Mouse (Mus musculus) layer of hippocampus, adult 18-20 months (tissue): ENCODE measurements around the gene Eml1. TPM values are rescaled to one million over a fixed set of nuclear protein-coding genes. Genes with fewer than 3 reads are reported as not detected.

Source experiments
- DNase-seq, 2 experiments: peaks; one replicate each; pipeline ENCODE4 v3.0.0; 2022; ENCODE audit warnings: low spot score in 2 of 2
- total RNA-seq, 2 experiments: library from RNA; stranded (reverse); gene quantifications; 2 replicates each; pipeline ENCODE4 v1.2.3; 2021

Eml1 gene
- total RNA-seq, 2 experiments from 2014 or later, result 46.1 to 50.2 TPM

GRCm38 (mm10) chr12:108536461-108536860 is 165.7 kb downstream of the Eml1 start:
- no peak for DNase-seq

- peak in 1 of 2 experiments; percentile 73 for DNase-seq
Observed at GRCm38 (mm10) chr12:108541088-108541487, 170.3 kb downstream of the Eml1 start.

GRCm38 (mm10) chr12:108546508-108547153 is 175.9 kb downstream of the Eml1 start:
- DNase-seq, result no peak

DNA sequence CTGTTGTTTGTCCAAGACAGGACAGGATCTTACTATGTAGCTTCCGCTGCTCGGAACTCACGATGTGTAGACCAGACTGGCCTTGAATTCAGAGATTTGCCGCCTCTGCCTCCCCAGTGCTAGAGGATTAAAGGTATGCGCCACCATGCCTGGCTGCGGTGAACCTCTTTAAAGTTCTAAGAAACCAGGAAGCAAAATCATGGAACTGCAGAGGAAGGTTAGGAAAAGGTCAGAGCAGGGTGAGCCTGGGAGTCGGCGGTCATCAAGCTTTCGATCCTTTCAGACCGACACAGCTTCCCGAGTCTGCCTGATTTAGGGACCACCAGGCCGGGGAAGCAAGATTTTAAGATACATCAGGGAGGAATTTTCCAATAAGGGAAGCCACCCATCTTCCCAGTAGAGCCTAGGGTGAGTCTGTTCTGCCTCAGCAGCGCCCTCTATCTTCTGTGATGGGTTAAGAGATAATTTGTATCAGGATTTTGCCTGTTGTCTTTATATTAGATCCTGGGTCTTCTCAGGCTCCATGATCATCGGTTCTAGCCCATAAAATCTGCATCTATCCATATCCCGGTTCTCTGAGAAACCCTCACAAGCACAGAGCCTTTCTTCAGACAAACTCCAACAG is 176.6 kb downstream of the Eml1 start:
- no peak for DNase-seq

- DNase-seq, result no peak
Observed at GRCm38 (mm10) chr12:108551731-108552130, 181.0 kb downstream of the Eml1 start.

GRCm38 (mm10) chr12:108553079-108553478 is 182.3 kb downstream of the Eml1 start:
- no peak for DNase-seq

DNA sequence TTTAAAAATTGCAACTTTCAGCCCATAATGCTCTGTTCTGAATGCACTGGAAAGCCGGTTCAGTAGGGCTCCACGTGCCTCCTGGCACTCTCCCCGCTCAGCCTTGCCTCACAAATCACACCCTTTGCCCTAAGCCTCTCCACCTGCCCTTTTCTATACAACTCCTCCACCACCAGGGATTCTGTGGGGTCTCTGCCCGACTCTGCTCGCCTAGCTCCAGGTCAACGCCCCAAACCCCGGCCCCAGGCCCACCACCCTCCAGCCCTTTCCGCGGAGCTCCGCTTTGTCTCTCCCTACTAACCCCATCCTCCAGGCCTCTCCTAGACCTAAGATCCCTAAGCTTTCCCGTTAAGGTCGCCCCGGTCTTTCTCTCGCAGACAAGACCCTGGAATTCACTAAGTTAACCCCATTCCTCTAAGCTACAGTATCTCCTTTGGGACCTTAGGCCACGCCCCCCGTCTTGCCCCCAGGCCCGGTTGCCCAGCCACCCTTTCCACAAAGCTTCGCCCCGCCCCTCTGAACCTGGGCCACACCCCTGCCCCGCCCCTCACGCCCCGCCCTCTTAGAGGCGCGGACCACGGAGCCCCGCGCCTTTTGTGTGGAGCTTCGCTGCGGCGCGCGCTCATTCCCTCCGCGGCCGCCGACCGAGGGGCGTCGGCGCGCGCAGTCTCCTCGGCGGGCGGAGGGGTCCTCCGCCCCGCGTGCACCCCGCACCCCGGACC is 183.5 kb downstream of the Eml1 start, which contains the start of gene Evl:
Evl (plus strand) TSS at position 601 of the 722 bp plus-strand sequence.
- DNase-seq, result peak; percentile 58 to 81

DNA sequence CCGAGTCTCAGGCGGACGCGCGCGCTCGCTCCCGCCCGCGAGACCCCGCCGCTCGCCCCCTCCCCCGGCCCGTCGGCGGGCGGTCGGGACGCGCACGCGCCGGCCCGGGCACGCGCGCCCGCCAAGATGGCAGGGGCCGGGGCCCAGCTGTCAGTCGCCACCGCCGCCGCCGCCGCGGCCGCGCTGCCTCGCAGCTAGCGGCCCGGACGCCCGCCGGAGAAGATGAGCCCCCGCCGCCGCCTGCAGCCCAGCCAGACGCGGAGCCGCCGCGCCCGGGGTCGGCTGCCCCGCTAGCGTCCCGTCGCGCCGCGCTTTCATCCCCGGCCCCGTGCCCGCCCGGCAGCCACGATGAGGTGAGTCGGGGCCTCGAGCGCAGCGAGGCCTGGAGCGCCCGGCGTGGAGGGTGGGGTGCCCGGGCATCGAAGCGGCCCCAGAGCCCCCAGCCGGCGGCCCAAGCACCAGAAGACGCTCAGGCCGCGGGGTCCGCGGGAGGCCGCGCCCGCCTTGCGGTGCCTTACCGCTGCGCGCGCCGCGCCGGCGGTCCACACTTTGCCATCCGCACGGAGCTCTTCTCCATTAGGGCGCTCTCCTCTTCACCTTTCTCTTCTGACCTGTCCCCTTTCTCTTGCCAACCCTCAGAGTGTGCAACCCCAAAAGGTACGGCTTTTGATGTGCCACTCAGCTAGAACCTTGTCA is 184.3 kb downstream of the Eml1 start:
- DNase-seq, result peak in 1 of 2 experiments; percentile 50

GRCm38 (mm10) chr12:108558194-108558593 is 187.4 kb downstream of the Eml1 start:
- no peak for DNase-seq

GRCm38 (mm10) chr12:108563238-108563637 is 192.5 kb downstream of the Eml1 start:
- no peak for DNase-seq

GRCm38 (mm10) chr12:108564910-108565506 is 194.3 kb downstream of the Eml1 start:
- no peak for DNase-seq

DNA sequence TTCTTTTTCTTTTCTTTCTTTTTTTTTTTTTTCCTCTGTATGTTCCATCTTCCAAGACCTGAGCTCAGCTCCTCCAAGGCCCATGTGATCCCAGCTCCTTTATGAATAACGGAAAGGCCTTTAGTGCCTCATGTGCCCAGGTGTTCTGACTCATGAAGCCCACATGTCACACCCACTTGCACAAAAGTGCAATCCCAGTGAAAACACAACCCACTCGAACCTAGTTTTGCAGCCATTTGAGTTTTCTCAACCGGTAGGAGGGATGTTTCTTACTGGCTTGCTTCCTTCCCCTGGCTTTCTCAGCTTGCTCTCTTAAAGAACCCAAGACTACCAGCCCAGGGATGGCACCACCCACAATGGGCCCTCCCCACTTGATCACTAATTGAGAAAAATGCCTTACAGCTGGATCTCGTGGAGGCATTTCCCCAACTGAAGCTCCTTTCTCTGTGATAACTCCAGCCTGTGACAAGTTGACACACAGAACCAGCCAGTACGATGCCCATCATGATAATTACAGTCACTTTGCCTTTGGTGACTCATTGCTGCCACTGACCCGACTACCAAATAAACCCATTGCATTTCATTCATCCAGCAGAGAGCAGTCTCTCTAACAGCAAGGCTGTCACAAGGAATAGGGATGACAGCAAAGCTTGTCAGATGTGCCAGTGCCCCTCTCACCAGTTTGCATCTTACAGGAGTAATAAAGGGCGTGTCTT is 208.6 kb downstream of the Eml1 start:
- DNase-seq, result peak in 1 of 2 experiments; percentile 36

DNA sequence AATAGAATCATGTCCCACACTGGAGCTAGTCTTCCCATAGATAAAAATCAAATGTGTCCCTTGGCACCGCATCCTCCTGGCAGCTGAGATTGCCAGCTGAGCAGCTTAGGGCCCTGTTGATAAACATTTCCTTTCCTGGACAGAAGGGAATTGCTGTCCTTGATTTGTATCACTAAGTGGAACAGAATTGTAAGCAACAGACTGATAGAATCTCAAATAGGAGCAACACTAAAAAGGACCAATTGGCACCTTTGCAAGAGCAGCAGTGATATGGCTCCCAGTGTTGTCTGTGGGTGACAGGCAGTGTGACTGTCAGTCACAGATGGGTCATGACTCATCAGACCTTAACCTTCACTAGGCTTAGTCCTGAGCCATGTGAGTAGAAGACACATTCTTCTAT is 213.0 kb downstream of the Eml1 start:
- peak in 1 of 2 experiments; percentile 28 for DNase-seq

Other genes with a start within 250 kb of the Eml1 start
- 100 to 1,000 TPM; 155 to 162 TPM for gene Setd3, start 191.6 kb upstream of the Eml1 start, total RNA-seq
- 10 to 100 TPM; 31.6 to 34.3 TPM for gene Ccnk, start 191.4 kb upstream of the Eml1 start, total RNA-seq
- 10 to 100 TPM; 66.1 to 72.5 TPM for gene Ccdc85c, start 95.5 kb upstream of the Eml1 start, total RNA-seq
- 1 to 10 TPM; 6.1 to 6.4 TPM for gene Hhipl1, start 64.7 kb upstream of the Eml1 start, total RNA-seq
- gene Cyp46a1, start 36.6 kb upstream of the Eml1 start, total RNA-seq, result 100 to 1,000 TPM; 159 to 175 TPM
- 100 to 1,000 TPM; 184 to 192 TPM for gene Evl, start 183.8 kb downstream of the Eml1 start, total RNA-seq